Mouse (Mus musculus) lung, postnatal 0 days (tissue): Measurements from ENCODE around the gene Ncan. TPM values are rescaled to one million over a fixed set of nuclear protein-coding genes. Genes with fewer than 3 reads are reported as not detected.

Source experiments
- ATAC-seq: fragments of 200-750 bp; cut with Nextera tagmentation; 2 replicates; pipeline ENCODE4 v1.8.0; 2017; ENCODE audit warnings: moderate library complexity
- DNase-seq: peaks from one replicate; pipeline ENCODE4 v3.0.0-alpha.2; 2016; ENCODE audit warnings: low spot score
- H3K27ac ChIP-seq: fragments of 300-500 bp; sonication (generic); 2 replicates; pipeline ENCODE4 v1.5.1; 2014; ENCODE audit warnings: antibody characterized with exemption, mild to moderate bottlenecking, low read length, mixed read lengths
- H3K27me3 ChIP-seq: fragments of 300-500 bp; sonication (generic); replicated peaks from 2 replicates; pipeline ENCODE4 v1.6.1; 2014; ENCODE audit warnings: low read length, mixed read lengths; ENCODE audit not compliant: insufficient read depth
- H3K36me3 ChIP-seq: fragments of 300-500 bp; sonication (generic); 2 replicates; pipeline ENCODE4 v1.6.1; 2014; ENCODE audit warnings: low read length, mixed read lengths; ENCODE audit not compliant: insufficient read depth
- H3K4me1 ChIP-seq: fragments of 300-500 bp; sonication (generic); 2 replicates; pipeline ENCODE4 v1.6.1; 2014; ENCODE audit warnings: antibody characterized with exemption, low read depth, low read length, mixed read lengths; ENCODE audit not compliant: insufficient read depth
- H3K4me2 ChIP-seq: fragments of 300-500 bp; sonication (generic); replicated peaks from 2 replicates; pipeline ENCODE4 v1.6.1; 2014; ENCODE audit warnings: low read depth, mild to moderate bottlenecking, low read length, moderate library complexity, mixed read lengths
- H3K4me3 ChIP-seq: fragments of 300-500 bp; sonication (generic); 2 replicates; pipeline ENCODE4 v1.5.1; 2014; ENCODE audit warnings: low read depth, low read length
- H3K9ac ChIP-seq: fragments of 300-500 bp; sonication (generic); replicated peaks from 2 replicates; pipeline ENCODE4 v1.6.1; 2014; ENCODE audit warnings: low read depth, mild to moderate bottlenecking
- H3K9me3 ChIP-seq: fragments of 300-500 bp; sonication (generic); 2 replicates; pipeline ENCODE4 v1.6.1; 2016; ENCODE audit warnings: low read length, mixed read lengths
- CTCF ChIP-seq: IDR thresholded peaks from 2 replicates; pipeline ENCODE4 v1.5.1; 2016; ENCODE audit warnings: antibody characterized with exemption, mild to moderate bottlenecking
- EP300 ChIP-seq: IDR thresholded peaks from 2 replicates; pipeline ENCODE4 v1.6.1; 2016; ENCODE audit warnings: antibody characterized with exemption, mild to moderate bottlenecking, control low read depth
- WGBS: fragments of 180-500 bp; shearing (Covaris S2); extraction: QIAGEN DNeasy Blood & Tissue Kit; methylation state at CpG from one replicate; pipeline ENCODE4 v1.1.7; 2014; 5-methylcytosine and 5-hydroxymethylcytosine counted together
- polyA plus RNA-seq: library from polyadenylated mRNA; unstranded; fragments of >200 nt; fragmentation: Nextera tagmentation; extraction: Ambion mirVana; gene quantifications from 2 replicates; pipeline ENCODE4 v1.2.1, GENCODE M21; 2015

Gene Ncan
- polyA plus RNA-seq, 1 experiment from 2014 or later, result 0.06 TPM

DNA sequence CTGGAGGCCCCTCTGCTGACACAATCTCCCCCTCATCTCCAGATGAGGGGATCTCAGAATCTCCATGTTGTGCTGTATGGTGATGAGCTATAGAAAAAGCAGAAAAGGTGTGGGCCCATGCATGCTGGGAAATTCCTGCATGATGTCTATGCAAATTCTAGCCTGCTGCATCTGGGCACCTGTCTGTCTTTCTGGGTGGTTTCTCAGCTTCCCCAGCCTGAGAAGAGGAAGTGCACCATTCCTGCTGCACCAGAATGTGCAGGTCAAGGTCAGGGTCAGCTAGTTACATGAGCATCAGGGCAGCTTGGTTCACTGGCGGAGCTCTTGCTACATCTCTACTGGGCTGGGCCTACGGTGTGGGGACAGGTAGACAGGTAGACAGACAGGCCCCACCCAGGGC lies 10.2 kb downstream of the Ncan start:
- H3K4me2 ChIP-seq, result no peak overlapping the region
- TF ChIP-seq EP300 (no peak), CTCF (no peak)
- H3K4me1 ChIP-seq, result no peaks in the 10 kb centered on the region
- no peak overlapping the region for H3K9ac ChIP-seq
- no peaks in the 10 kb centered on the region for H3K9me3 ChIP-seq
- no peak overlapping the region for H3K27ac ChIP-seq
- WGBS, result 76% methylated on average over 2 of the region's 2 CpGs
- H3K4me3 ChIP-seq, result no peak overlapping the region
- no peak for ATAC-seq
- H3K27me3 ChIP-seq, result peaks cover 30% of the 10 kb centered on the region
- no peaks in the 10 kb centered on the region for H3K36me3 ChIP-seq
- no peak for DNase-seq

DNA sequence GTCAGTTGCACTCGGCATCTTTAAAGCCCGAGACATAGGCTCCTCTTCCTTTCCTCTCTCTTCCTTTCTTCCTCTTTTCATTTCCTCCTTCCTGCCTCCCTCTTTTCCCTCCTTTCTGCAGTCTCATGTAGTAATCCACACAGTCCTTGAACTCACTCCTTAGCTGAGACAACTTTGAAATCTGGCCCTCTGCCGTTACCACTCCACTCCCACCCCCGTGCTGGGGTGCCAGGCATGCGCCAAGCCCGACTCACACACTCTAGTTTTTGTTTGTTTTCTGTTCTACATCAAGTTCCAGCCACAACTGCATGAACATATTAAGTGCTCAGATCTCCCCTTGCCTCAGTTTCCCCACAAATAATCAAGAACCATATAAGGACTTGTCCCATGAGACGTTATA lies 15.8 kb downstream of the Ncan start:
- no peak for ATAC-seq
- 62% methylated on average over 7 of the region's 7 CpGs for WGBS
- Histone ChIP-seq H3K4me2 (no peak overlapping the region), H3K9ac (no peak overlapping the region), H3K36me3 (no peaks in the 10 kb centered on the region), H3K4me1 (no peaks in the 10 kb centered on the region), H3K4me3 (no peak overlapping the region), H3K27me3 (no peaks in the 10 kb centered on the region), H3K27ac (no peak overlapping the region), H3K9me3 (no peaks in the 10 kb centered on the region)
- DNase-seq, result no peak
- TF ChIP-seq EP300 (no peak), CTCF (no peak)

DNA sequence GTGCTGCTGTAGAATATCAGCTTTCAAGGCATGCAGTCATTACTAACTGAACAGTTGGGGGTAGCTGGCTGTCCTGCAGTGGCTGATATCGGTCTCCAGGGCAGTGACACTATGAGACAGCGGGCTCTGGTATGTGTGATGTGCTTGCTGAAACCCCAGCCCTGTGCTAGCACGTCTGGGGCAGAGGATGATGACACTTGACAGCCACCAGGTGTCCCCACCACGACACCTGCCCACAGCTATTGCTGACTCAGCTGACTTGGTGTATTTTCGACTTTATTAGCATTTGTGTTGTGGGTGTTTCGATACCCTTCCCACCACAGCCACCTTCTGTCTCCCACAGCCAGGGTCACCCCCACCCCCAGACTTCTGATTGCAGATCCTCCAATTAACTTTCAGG lies 16.2 kb downstream of the Ncan start:
- TF ChIP-seq EP300 (no peak), CTCF (peak; percentile 73)
- H3K9me3 ChIP-seq, result no peaks in the 10 kb centered on the region
- DNase-seq (peak; percentile 36), ATAC-seq (peak; percentile 61)
- H3K36me3 ChIP-seq, result no peaks in the 10 kb centered on the region
- H3K4me1 ChIP-seq, result no peaks in the 10 kb centered on the region
- no peak overlapping the region for H3K4me3 ChIP-seq
- no peak overlapping the region for H3K9ac ChIP-seq
- H3K4me2 ChIP-seq, result no peak overlapping the region
- H3K27me3 ChIP-seq, result no peaks in the 10 kb centered on the region
- no peak overlapping the region for H3K27ac ChIP-seq
- WGBS, result 16% methylated on average over 6 of the region's 6 CpGs

DNA sequence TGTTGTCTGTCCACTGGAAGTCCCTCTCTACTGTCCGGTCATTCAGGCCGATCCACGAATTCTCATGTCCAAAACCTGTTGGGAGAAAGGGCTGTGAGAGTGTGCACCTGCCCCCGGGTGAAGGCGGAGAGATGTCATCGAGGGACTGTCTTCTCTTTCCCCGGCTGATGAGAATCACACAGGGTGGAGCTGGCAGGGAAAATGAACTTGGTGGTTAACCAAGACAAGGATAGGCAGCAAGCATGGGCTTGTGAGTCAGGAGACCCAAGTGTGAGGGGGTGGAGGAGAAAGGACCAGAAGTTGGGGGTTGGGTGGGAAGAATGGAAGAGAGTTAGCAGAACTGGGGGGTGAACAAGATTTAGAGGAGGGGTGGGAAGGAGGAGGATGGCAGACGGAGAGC lies 20.4 kb downstream of the Ncan start:
- Histone ChIP-seq H3K27ac (no peak overlapping the region), H3K27me3 (no peaks in the 10 kb centered on the region), H3K4me2 (no peak overlapping the region), H3K9ac (no peak overlapping the region), H3K36me3 (no peaks in the 10 kb centered on the region), H3K4me1 (no peaks in the 10 kb centered on the region), H3K4me3 (no peak overlapping the region), H3K9me3 (no peaks in the 10 kb centered on the region)
- DNase-seq (no peak), ATAC-seq (no peak)
- TF ChIP-seq CTCF (no peak), EP300 (no peak)
- 76% methylated on average over 8 of the region's 8 CpGs for WGBS

DNA sequence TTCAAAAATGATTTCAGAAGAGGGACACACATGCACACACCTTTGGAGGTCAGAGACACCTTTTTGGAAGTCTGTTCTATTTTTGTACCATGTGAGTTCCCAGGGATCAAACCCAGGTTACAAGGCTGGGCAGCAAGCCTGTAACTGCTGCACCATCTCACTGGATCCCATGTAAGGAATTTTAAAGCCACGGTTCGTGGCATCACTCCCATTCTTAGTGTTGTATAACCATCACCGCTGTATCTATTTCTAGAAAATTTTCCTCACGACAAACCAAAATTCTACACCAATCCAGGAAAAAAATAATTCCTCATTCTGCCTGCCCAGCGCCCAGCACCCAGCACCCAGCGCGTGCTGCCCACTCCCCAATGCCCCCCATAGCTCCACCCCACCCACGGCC lies 21.4 kb downstream of the Ncan start:
- WGBS, result 62% methylated on average over 8 of the region's 8 CpGs
- no peak for TF ChIP-seq CTCF
- TF ChIP-seq EP300, result no peak
- DNase-seq, result no peak

DNA sequence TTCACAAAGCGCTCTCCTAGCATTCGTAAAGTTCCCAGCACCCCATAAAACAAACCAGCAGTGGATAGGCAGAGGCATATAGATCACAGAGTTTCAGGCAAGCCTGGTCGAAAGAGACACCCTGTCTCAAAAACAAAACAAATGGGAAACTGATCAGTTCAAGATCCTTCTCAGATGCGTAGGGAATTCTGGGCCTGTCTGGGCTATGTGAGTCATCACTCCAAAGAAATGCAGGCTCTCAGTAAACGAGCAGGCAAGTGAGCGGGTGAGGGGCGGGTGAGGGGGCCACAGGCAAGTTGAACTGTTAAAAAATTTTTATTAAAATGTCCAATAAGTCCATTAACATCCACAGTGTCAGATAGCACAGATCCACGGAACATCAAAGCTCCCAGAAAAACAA lies 27.9 kb downstream of the Ncan start:
- 51% methylated on average over 8 of the region's 8 CpGs for WGBS
- Histone ChIP-seq H3K4me1 (no peaks in the 10 kb centered on the region), H3K36me3 (no peaks in the 10 kb centered on the region), H3K27me3 (peaks cover 17% of the 10 kb centered on the region), H3K4me2 (no peak overlapping the region), H3K9ac (no peak overlapping the region), H3K4me3 (no peak overlapping the region), H3K9me3 (no peaks in the 10 kb centered on the region), H3K27ac (no peak overlapping the region)
- TF ChIP-seq EP300 (no peak), CTCF (no peak)
- ATAC-seq (no peak), DNase-seq (no peak)

More for the DNA sequence above, 21.4 kb downstream of the Ncan start:
- Histone ChIP-seq H3K27me3 (no peaks in the 10 kb centered on the region), H3K9me3 (no peaks in the 10 kb centered on the region), H3K27ac (no peak overlapping the region), H3K4me3 (no peak overlapping the region), H3K9ac (no peak overlapping the region), H3K36me3 (no peaks in the 10 kb centered on the region), H3K4me1 (no peaks in the 10 kb centered on the region), H3K4me2 (no peak overlapping the region)
- no peak for ATAC-seq

DNA sequence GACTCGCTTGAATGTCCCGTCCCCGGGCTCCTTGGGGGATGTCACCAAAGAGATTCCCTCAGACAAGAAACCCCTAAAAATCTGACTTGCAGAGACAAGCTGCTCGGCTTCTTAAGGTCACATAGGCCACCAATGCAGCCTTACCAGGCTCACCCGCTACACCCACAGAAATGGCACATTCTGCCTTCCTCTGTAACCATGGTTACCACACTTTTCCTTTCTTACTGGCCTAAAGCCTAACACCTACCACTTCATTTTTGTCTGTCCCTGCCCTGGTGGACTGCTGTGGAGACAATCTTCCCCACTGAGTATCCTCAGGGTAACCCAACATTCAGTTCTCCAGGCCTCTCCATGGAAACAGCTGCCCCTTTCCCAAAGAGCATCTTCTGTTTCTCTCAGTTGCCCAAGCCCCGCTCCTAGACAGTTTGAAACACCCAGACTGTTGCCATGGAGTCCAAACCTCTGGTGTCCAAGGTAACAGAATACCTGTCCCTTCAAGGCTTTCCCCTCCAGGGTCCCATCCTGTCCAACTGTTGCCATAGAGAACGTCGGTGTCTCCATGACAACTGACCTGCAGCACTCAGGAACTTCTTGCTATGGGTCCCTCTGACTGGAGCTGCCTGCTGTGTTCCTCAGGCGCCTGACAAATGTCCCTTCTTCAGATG lies 31.2 kb downstream of the Ncan start:
- Histone ChIP-seq H3K9me3 (no peaks in the 10 kb centered on the region), H3K27me3 (peaks cover 48% of the 10 kb centered on the region), H3K4me3 (no peak overlapping the region), H3K9ac (no peak overlapping the region), H3K27ac (no peak overlapping the region), H3K4me1 (no peaks in the 10 kb centered on the region), H3K36me3 (no peaks in the 10 kb centered on the region), H3K4me2 (no peak overlapping the region)
- ATAC-seq (no peak), DNase-seq (no peak)
- TF ChIP-seq EP300 (no peak), CTCF (no peak)
- WGBS, result 55% methylated on average over 9 of the region's 9 CpGs
